Mouse (Mus musculus): ENCODE data around the gene Adamtsl1. TPM values are rescaled to one million over a fixed set of nuclear protein-coding genes. Genes with fewer than 3 reads are reported as not detected.
A peak's percentile ranks its signal among the peaks of the same experiment; 100 is the strongest.

Adamtsl1 gene
- polyA plus RNA-seq, 1 experiment from 2014 or later: 7.3 TPM

GRCm38 (mm10) chr4:86302095-86302494 lies 788.1 kb downstream of the Adamtsl1 start:
- DNase-seq (ENCODE audit: low spot score): no peak
- Histone ChIP-seq H3K4me3 (no peak overlapping the region), H3K4me1 (no peaks in the 10 kb centered on the region), H3K36me3 (no peaks in the 10 kb centered on the region), H3K9me3 (no peaks in the 10 kb centered on the region), H3K27ac (no peak overlapping the region), H3K27me3 (ENCODE audit: insufficient read depth, poor library complexity, severe bottlenecking) (no peaks in the 10 kb centered on the region)
- 65% methylated on average over 4 of the region's 4 CpGs for WGBS

- H3K27me3 ChIP-seq (ENCODE audit: insufficient read depth, poor library complexity, severe bottlenecking): no peaks in the 10 kb centered on the region
- DNase-seq (ENCODE audit: low spot score): no peak
Observed at GRCm38 (mm10) chr4:86306753-86307152, 792.8 kb downstream of the Adamtsl1 start.

GRCm38 (mm10) chr4:86309178-86309577 lies 795.2 kb downstream of the Adamtsl1 start:
- no peak for DNase-seq (ENCODE audit: low spot score)
- H3K9me3 ChIP-seq: no peaks in the 10 kb centered on the region
- H3K4me3 ChIP-seq: no peak overlapping the region
- no peaks in the 10 kb centered on the region for H3K36me3 ChIP-seq
- no peaks in the 10 kb centered on the region for H3K27me3 ChIP-seq (ENCODE audit: insufficient read depth, poor library complexity, severe bottlenecking)
- 83% methylated on average over 2 of the region's 2 CpGs for WGBS
- peaks cover 21% of the 10 kb centered on the region for H3K4me1 ChIP-seq
- H3K27ac ChIP-seq: no peak overlapping the region

More at GRCm38 (mm10) chr4:86306753-86307152, 792.8 kb downstream of the Adamtsl1 start:
- no peak overlapping the region for H3K27ac ChIP-seq
- no peak overlapping the region for H3K4me3 ChIP-seq
- peaks cover 17% of the 10 kb centered on the region for H3K4me1 ChIP-seq
- H3K36me3 ChIP-seq: no peaks in the 10 kb centered on the region
- no peaks in the 10 kb centered on the region for H3K9me3 ChIP-seq

- Histone ChIP-seq H3K4me3 (no peak overlapping the region), H3K9me3 (no peaks in the 10 kb centered on the region), H3K27me3 (ENCODE audit: insufficient read depth, poor library complexity, severe bottlenecking) (no peaks in the 10 kb centered on the region), H3K27ac (peak overlapping the region; percentile 83), H3K36me3 (no peaks in the 10 kb centered on the region), H3K4me1 (peaks cover 35% of the 10 kb centered on the region)
- 37% methylated on average over 7 of the region's 7 CpGs for WGBS
- DNase-seq (ENCODE audit: low spot score): no peak
Observed at GRCm38 (mm10) chr4:86310806-86311730, 797.1 kb downstream of the Adamtsl1 start.

- no peak for DNase-seq (ENCODE audit: low spot score)
- peak overlapping the region; percentile 83 for H3K27ac ChIP-seq
Observed at GRCm38 (mm10) chr4:86312366-86312765, 798.4 kb downstream of the Adamtsl1 start.

GRCm38 (mm10) chr4:86314442-86314841 lies 800.5 kb downstream of the Adamtsl1 start:
- Histone ChIP-seq H3K4me1 (peaks cover 47% of the 10 kb centered on the region), H3K27ac (peak overlapping the region; percentile 38; the same call in 1 of the 2 replicates), H3K27me3 (ENCODE audit: insufficient read depth, poor library complexity, severe bottlenecking) (no peaks in the 10 kb centered on the region), H3K36me3 (no peaks in the 10 kb centered on the region), H3K9me3 (no peaks in the 10 kb centered on the region), H3K4me3 (no peak overlapping the region)
- 85% methylated on average over 3 of the region's 3 CpGs for WGBS
- no peak for DNase-seq (ENCODE audit: low spot score)

More at GRCm38 (mm10) chr4:86312366-86312765, 798.4 kb downstream of the Adamtsl1 start:
- no peak overlapping the region for H3K4me3 ChIP-seq
- H3K4me1 ChIP-seq: peaks cover 47% of the 10 kb centered on the region
- WGBS: 94% methylated on average over 2 of the region's 2 CpGs
- H3K36me3 ChIP-seq: no peaks in the 10 kb centered on the region
- H3K9me3 ChIP-seq: no peaks in the 10 kb centered on the region
- no peaks in the 10 kb centered on the region for H3K27me3 ChIP-seq (ENCODE audit: insufficient read depth, poor library complexity, severe bottlenecking)

- Histone ChIP-seq H3K9me3 (no peaks in the 10 kb centered on the region), H3K4me3 (no peak overlapping the region), H3K36me3 (no peaks in the 10 kb centered on the region), H3K4me1 (peaks cover 46% of the 10 kb centered on the region), H3K27me3 (ENCODE audit: insufficient read depth, poor library complexity, severe bottlenecking) (no peaks in the 10 kb centered on the region), H3K27ac (peak overlapping the region; percentile 49; the same call in 1 of the 2 replicates)
- 54% methylated on average over 4 of the region's 4 CpGs for WGBS
- no peak for DNase-seq (ENCODE audit: low spot score)
Observed at GRCm38 (mm10) chr4:86315122-86315521, 801.1 kb downstream of the Adamtsl1 start.

GRCm38 (mm10) chr4:86317916-86318542 lies 804.1 kb downstream of the Adamtsl1 start:
- no peak for DNase-seq (ENCODE audit: low spot score)
- Histone ChIP-seq H3K27me3 (ENCODE audit: insufficient read depth, poor library complexity, severe bottlenecking) (no peaks in the 10 kb centered on the region), H3K4me3 (no peak overlapping the region), H3K36me3 (no peaks in the 10 kb centered on the region), H3K27ac (peak overlapping the region; percentile 22; the same call in 1 of the 2 replicates), H3K4me1 (peaks cover 26% of the 10 kb centered on the region), H3K9me3 (no peaks in the 10 kb centered on the region)
- 72% methylated on average over 3 of the region's 3 CpGs for WGBS

- 58% methylated on average over 2 of the region's 2 CpGs for WGBS
- peaks cover 16% of the 10 kb centered on the region for H3K4me1 ChIP-seq
- no peaks in the 10 kb centered on the region for H3K36me3 ChIP-seq
- H3K27me3 ChIP-seq (ENCODE audit: insufficient read depth, poor library complexity, severe bottlenecking): no peaks in the 10 kb centered on the region
- no peak for DNase-seq (ENCODE audit: low spot score)
- no peak overlapping the region for H3K4me3 ChIP-seq
- no peaks in the 10 kb centered on the region for H3K9me3 ChIP-seq
- H3K27ac ChIP-seq: 0 out of 2 replicates have a peak overlapping the region, but pooled peaks have one; percentile 56
Observed at GRCm38 (mm10) chr4:86325411-86325810, 811.4 kb downstream of the Adamtsl1 start.

GRCm38 (mm10) chr4:86326003-86326402 lies 812.0 kb downstream of the Adamtsl1 start:
- DNase-seq (ENCODE audit: low spot score): no peak
- WGBS: 69% methylated on average over 5 of the region's 5 CpGs
- Histone ChIP-seq H3K9me3 (no peaks in the 10 kb centered on the region), H3K27me3 (ENCODE audit: insufficient read depth, poor library complexity, severe bottlenecking) (no peaks in the 10 kb centered on the region), H3K27ac (peak overlapping the region; percentile 31; the same call in 1 of the 2 replicates), H3K4me1 (peaks cover 16% of the 10 kb centered on the region), H3K4me3 (no peak overlapping the region), H3K36me3 (no peaks in the 10 kb centered on the region)

GRCm38 (mm10) chr4:86326638-86327037 lies 812.7 kb downstream of the Adamtsl1 start:
- no peaks in the 10 kb centered on the region for H3K36me3 ChIP-seq
- 64% methylated on average over 8 of the region's 8 CpGs for WGBS
- no peak overlapping the region for H3K4me3 ChIP-seq
- H3K9me3 ChIP-seq: no peaks in the 10 kb centered on the region
- no peaks in the 10 kb centered on the region for H3K27me3 ChIP-seq (ENCODE audit: insufficient read depth, poor library complexity, severe bottlenecking)
- peaks cover 16% of the 10 kb centered on the region for H3K4me1 ChIP-seq
- DNase-seq (ENCODE audit: low spot score): no peak
- H3K27ac ChIP-seq: no peak overlapping the region

- no peak for DNase-seq (ENCODE audit: low spot score)
Observed at GRCm38 (mm10) chr4:86329481-86329880, 815.5 kb downstream of the Adamtsl1 start.

GRCm38 (mm10) chr4:86335861-86336415 lies 822.0 kb downstream of the Adamtsl1 start:
- 45% methylated on average over 10 of the region's 10 CpGs for WGBS

More at GRCm38 (mm10) chr4:86329481-86329880, 815.5 kb downstream of the Adamtsl1 start:
- 91% methylated on average over 1 of the region's 1 CpGs for WGBS
- Histone ChIP-seq H3K4me3 (no peak overlapping the region), H3K36me3 (no peaks in the 10 kb centered on the region), H3K9me3 (no peaks in the 10 kb centered on the region), H3K27me3 (ENCODE audit: insufficient read depth, poor library complexity, severe bottlenecking) (no peaks in the 10 kb centered on the region), H3K4me1 (peaks cover 16% of the 10 kb centered on the region), H3K27ac (no peak overlapping the region)

More at GRCm38 (mm10) chr4:86335861-86336415, 822.0 kb downstream of the Adamtsl1 start:
- Histone ChIP-seq H3K9me3 (no peaks in the 10 kb centered on the region), H3K4me3 (no peak overlapping the region), H3K4me1 (peaks cover 10% of the 10 kb centered on the region), H3K27me3 (ENCODE audit: insufficient read depth, poor library complexity, severe bottlenecking) (no peaks in the 10 kb centered on the region), H3K36me3 (no peaks in the 10 kb centered on the region), H3K27ac (peak overlapping the region; percentile 25; the same call in 1 of the 2 replicates)
- DNase-seq (ENCODE audit: low spot score): no peak
